Mouse (Mus musculus) lung, embryonic 16.5 days (tissue): Measurements from ENCODE around the gene Cdh13. TPM values are rescaled to one million over a fixed set of nuclear protein-coding genes. Genes with fewer than 3 reads are reported as not detected.

Source experiments
- ATAC-seq: fragments of 200-750 bp; cut with Nextera tagmentation; 2 replicates; pipeline ENCODE4 v1.8.0; 2017; ENCODE audit warnings: low read depth, mild to moderate bottlenecking, moderate library complexity
- H3K27ac ChIP-seq: fragments of 300-500 bp; sonication (generic); 2 replicates; pipeline ENCODE4 v1.5.1; 2014; ENCODE audit warnings: mild to moderate bottlenecking, control low read depth, low read length
- H3K27me3 ChIP-seq: fragments of 300-500 bp; sonication (generic); 2 replicates; pipeline ENCODE4 v1.6.1; 2014; ENCODE audit warnings: low read depth, low read length, mixed read lengths; ENCODE audit not compliant: control insufficient read depth, insufficient read depth
- H3K36me3 ChIP-seq: fragments of 300-500 bp; sonication (generic); 2 replicates; pipeline ENCODE4 v1.6.1; 2014; ENCODE audit warnings: low read length; ENCODE audit not compliant: control insufficient read depth, insufficient read depth
- H3K4me1 ChIP-seq: fragments of 300-500 bp; sonication (generic); replicated peaks from 2 replicates; pipeline ENCODE4 v1.6.1; 2014; ENCODE audit warnings: low read length, mixed read lengths; ENCODE audit not compliant: control insufficient read depth, insufficient read depth
- H3K4me2 ChIP-seq: fragments of 300-500 bp; sonication (generic); 2 replicates; pipeline ENCODE4 v1.6.1; 2014; ENCODE audit warnings: low read depth, low read length, control low read depth
- H3K4me3 ChIP-seq: fragments of 300-500 bp; sonication (generic); 2 replicates; pipeline ENCODE4 v1.5.1; 2014; ENCODE audit warnings: mild to moderate bottlenecking, low read length, control low read depth
- H3K9ac ChIP-seq: fragments of 300-500 bp; sonication (generic); 2 replicates; pipeline ENCODE4 v1.6.1; 2014; ENCODE audit warnings: low read length, control low read depth
- H3K9me3 ChIP-seq: fragments of 300-500 bp; sonication (generic); 2 replicates; pipeline ENCODE4 v1.6.1; 2016; ENCODE audit warnings: low read length; ENCODE audit not compliant: control insufficient read depth
- WGBS: fragments of 180-500 bp; shearing (Covaris S2); extraction: QIAGEN DNeasy Blood & Tissue Kit; methylation state at CpG from one replicate; pipeline ENCODE4 v1.1.7; 2014; 5-methylcytosine and 5-hydroxymethylcytosine counted together
- polyA plus RNA-seq: library from polyadenylated mRNA; unstranded; fragments of >200 nt; fragmentation: Nextera tagmentation; extraction: Ambion mirVana; gene quantifications from 2 replicates; pipeline ENCODE4 v1.2.1, GENCODE M21; 2015

The Cdh13 gene
- polyA plus RNA-seq, 1 experiment from 2014 or later = 5.8 TPM

- no peak overlapping the region for H3K9ac ChIP-seq
- WGBS = 57% methylated on average over 3 of the region's 3 CpGs
- no peaks in the 10 kb centered on the region for H3K9me3 ChIP-seq
- no peak overlapping the region for H3K4me3 ChIP-seq
- no peak for ATAC-seq
- no peak overlapping the region for H3K4me2 ChIP-seq
- H3K27ac ChIP-seq = no peak overlapping the region
- no peaks in the 10 kb centered on the region for H3K27me3 ChIP-seq
- H3K4me1 ChIP-seq = no peaks in the 10 kb centered on the region
- H3K36me3 ChIP-seq = no peaks in the 10 kb centered on the region
Observed at GRCm38 (mm10) chr8:118443361-118443760, 159.8 kb downstream of the Cdh13 start.

- Histone ChIP-seq H3K27ac (no peak overlapping the region), H3K9me3 (no peaks in the 10 kb centered on the region), H3K27me3 (no peaks in the 10 kb centered on the region), H3K4me3 (no peak overlapping the region), H3K9ac (no peak overlapping the region), H3K4me1 (no peaks in the 10 kb centered on the region), H3K4me2 (no peak overlapping the region), H3K36me3 (no peaks in the 10 kb centered on the region)
- no peak for ATAC-seq
- WGBS = 72% methylated on average over 8 of the region's 8 CpGs
Observed at GRCm38 (mm10) chr8:118444651-118445207, 161.2 kb downstream of the Cdh13 start.

DNA sequence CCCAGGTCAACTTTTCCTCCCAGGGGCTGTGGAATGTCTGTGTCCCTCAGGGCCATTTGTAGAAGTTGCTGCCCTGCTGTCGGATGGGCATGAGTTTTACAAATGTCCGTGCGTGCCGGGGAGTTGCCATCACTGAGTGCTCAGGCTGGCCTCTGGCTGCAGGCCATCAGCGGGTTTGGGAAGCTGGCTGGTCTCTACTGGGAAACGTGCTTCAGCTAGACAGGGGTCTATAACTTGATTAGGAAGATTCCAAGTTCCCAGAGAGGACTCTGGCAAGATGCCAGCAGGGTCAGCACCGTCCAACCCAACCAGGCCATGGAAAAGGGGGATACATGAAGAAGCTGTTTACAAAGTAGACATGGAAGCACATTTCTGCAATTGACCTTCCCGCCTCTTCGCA lies 163.0 kb downstream of the Cdh13 start:
- no peak overlapping the region for H3K4me3 ChIP-seq
- no peaks in the 10 kb centered on the region for H3K4me1 ChIP-seq
- H3K36me3 ChIP-seq = no peaks in the 10 kb centered on the region
- whole genome bisulfite sequencing = 68% methylated on average over 9 of the region's 9 CpGs
- H3K9me3 ChIP-seq = no peaks in the 10 kb centered on the region
- no peak for ATAC-seq
- no peak overlapping the region for H3K27ac ChIP-seq
- no peak overlapping the region for H3K4me2 ChIP-seq
- H3K9ac ChIP-seq = no peak overlapping the region
- no peaks in the 10 kb centered on the region for H3K27me3 ChIP-seq

DNA sequence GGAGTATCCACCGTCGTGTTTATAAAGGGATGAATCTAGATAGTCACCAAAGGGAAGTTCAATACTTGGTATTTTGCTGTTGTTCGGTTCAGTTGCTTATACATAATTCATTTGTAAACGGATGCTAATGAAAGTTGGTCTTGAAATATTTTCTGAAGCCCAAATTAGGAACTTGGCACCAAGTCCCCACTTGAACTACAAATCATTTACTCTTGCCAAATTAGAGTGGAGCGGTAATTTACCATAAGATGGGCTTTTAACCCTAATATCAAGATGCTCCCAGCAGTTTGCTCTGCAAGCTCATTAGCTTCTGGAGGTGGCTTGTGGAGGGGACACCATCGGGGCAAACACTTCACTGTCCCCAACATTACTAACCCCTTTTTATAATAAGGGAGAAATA lies 164.5 kb downstream of the Cdh13 start:
- H3K27me3 ChIP-seq = no peaks in the 10 kb centered on the region
- no peaks in the 10 kb centered on the region for H3K9me3 ChIP-seq
- H3K27ac ChIP-seq = no peak overlapping the region
- WGBS = 85% methylated on average over 6 of the region's 6 CpGs
- no peak for ATAC-seq
- no peak overlapping the region for H3K4me2 ChIP-seq
- no peak overlapping the region for H3K4me3 ChIP-seq
- no peaks in the 10 kb centered on the region for H3K4me1 ChIP-seq
- H3K9ac ChIP-seq = no peak overlapping the region
- H3K36me3 ChIP-seq = no peaks in the 10 kb centered on the region

GRCm38 (mm10) chr8:118452445-118453103 lies 169.0 kb downstream of the Cdh13 start:
- 57% methylated on average over 11 of the region's 11 CpGs for WGBS
- ATAC-seq = no peak
- H3K27me3 ChIP-seq = no peaks in the 10 kb centered on the region

GRCm38 (mm10) chr8:118455245-118455644 lies 171.7 kb downstream of the Cdh13 start:
- ATAC-seq = no peak
- H3K36me3 ChIP-seq = no peaks in the 10 kb centered on the region
- no peaks in the 10 kb centered on the region for H3K27me3 ChIP-seq
- no peaks in the 10 kb centered on the region for H3K4me1 ChIP-seq
- no peak overlapping the region for H3K9ac ChIP-seq
- no peak overlapping the region for H3K4me3 ChIP-seq
- H3K27ac ChIP-seq = no peak overlapping the region
- no peaks in the 10 kb centered on the region for H3K9me3 ChIP-seq
- 66% methylated on average over 3 of the region's 3 CpGs for WGBS
- no peak overlapping the region for H3K4me2 ChIP-seq

More at GRCm38 (mm10) chr8:118452445-118453103, 169.0 kb downstream of the Cdh13 start:
- H3K4me2 ChIP-seq = no peak overlapping the region
- no peaks in the 10 kb centered on the region for H3K4me1 ChIP-seq
- no peaks in the 10 kb centered on the region for H3K9me3 ChIP-seq
- H3K9ac ChIP-seq = no peak overlapping the region
- no peaks in the 10 kb centered on the region for H3K36me3 ChIP-seq
- H3K27ac ChIP-seq = no peak overlapping the region
- no peak overlapping the region for H3K4me3 ChIP-seq

- H3K36me3 ChIP-seq = no peaks in the 10 kb centered on the region
- H3K27ac ChIP-seq = no peak overlapping the region
- WGBS = 96% methylated on average over 3 of the region's 3 CpGs
- ATAC-seq = no peak
- no peak overlapping the region for H3K4me2 ChIP-seq
- H3K27me3 ChIP-seq = no peaks in the 10 kb centered on the region
- H3K9me3 ChIP-seq = no peaks in the 10 kb centered on the region
- H3K4me3 ChIP-seq = no peak overlapping the region
- H3K9ac ChIP-seq = no peak overlapping the region
- no peaks in the 10 kb centered on the region for H3K4me1 ChIP-seq
Observed at GRCm38 (mm10) chr8:118465330-118465948, 181.9 kb downstream of the Cdh13 start.

- H3K9ac ChIP-seq = no peak overlapping the region
- H3K9me3 ChIP-seq = no peaks in the 10 kb centered on the region
- WGBS = 80% methylated on average over 9 of the region's 9 CpGs
- no peaks in the 10 kb centered on the region for H3K4me1 ChIP-seq
- no peak overlapping the region for H3K4me3 ChIP-seq
- H3K27me3 ChIP-seq = no peaks in the 10 kb centered on the region
- H3K4me2 ChIP-seq = no peak overlapping the region
- H3K36me3 ChIP-seq = no peaks in the 10 kb centered on the region
- ATAC-seq = no peak
- no peak overlapping the region for H3K27ac ChIP-seq
Observed at GRCm38 (mm10) chr8:118477587-118477986, 194.1 kb downstream of the Cdh13 start.

DNA sequence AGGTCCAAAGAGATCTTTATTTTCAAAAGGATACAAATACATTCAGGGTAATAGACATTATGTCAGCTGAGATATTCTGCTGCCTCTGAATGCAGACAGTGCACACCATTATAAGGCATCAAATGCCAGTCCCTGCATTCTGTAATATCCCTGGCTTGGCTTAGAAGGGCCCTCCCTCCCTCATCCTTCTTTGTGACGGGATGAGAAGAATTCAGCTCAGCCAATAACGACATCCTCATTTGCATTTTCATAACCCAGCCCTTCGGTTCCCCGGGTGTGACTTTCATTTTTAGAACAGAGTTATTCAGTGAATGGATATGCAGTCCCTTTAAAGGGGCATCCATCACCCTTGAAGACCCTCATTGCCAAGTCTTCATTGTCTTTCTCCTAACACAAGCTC lies 205.2 kb downstream of the Cdh13 start:
- Histone ChIP-seq H3K9ac (no peak overlapping the region), H3K27me3 (no peaks in the 10 kb centered on the region), H3K4me3 (no peak overlapping the region), H3K4me1 (no peaks in the 10 kb centered on the region), H3K9me3 (no peaks in the 10 kb centered on the region), H3K27ac (no peak overlapping the region), H3K4me2 (no peak overlapping the region), H3K36me3 (no peaks in the 10 kb centered on the region)
- 49% methylated on average over 4 of the region's 4 CpGs for WGBS
- ATAC-seq = no peak
